Mouse (Mus musculus) left cerebral cortex, adult 11 months (tissue): ENCODE results near the gene Faap24.
A peak's percentile ranks its signal among the peaks of the same experiment; 100 is the strongest.

Experiments used
- DNase-seq: peaks from one replicate; pipeline ENCODE4 v3.0.0; 2022; ENCODE audit warnings: low spot score

Gene Faap24

GRCm38 (mm10) chr7:35396542-35397168 is at the start of gene Faap24, which contains the start of gene Cep89:
Gene Faap24, minus strand, starts transcription at chr7:35396836.
Gene Cep89, plus strand, starts transcription at chr7:35397035.
- peak; percentile 97 for DNase-seq

DNA sequence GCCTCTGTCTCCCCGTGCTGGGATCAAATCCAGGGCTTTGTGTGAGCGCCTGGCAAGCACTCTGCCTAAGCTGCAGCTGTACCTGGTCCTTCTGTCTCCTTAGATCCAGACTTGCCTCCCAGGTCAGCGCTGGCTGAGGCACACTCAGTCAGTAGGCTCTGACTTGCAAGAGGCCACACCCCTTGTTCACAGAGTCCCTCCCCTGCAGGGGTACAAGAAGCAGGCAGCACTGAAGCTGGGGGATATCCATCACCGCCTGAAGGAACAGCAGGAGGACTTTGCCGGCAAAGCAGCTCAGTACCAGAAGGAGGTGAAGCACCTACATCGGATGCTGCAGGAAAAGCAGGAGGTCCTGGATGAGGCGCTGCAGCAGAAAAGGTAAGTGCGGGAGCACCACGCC is 38.6 kb upstream of the Faap24 start:
- DNase-seq, result no peak

DNA sequence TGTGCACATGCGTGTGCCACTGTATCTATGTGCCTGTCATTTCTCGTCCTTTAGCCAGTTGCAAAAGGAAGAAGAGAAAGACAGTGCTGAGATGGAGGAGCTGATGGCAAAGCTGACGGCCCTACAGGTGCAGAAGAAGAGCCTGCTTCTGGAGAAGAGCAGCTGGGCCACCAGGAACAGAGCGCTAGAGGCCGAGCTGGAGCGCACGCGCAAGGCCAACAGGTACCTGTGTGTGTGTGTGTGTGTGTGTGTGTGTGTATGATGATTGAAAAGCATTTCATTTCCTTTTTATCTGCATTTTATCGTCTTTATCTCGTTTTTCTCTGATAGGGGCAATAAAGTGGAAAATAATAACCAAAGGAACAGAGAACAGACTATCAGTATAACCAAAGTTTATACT is 31.5 kb upstream of the Faap24 start:
- DNase-seq, result no peak

DNA sequence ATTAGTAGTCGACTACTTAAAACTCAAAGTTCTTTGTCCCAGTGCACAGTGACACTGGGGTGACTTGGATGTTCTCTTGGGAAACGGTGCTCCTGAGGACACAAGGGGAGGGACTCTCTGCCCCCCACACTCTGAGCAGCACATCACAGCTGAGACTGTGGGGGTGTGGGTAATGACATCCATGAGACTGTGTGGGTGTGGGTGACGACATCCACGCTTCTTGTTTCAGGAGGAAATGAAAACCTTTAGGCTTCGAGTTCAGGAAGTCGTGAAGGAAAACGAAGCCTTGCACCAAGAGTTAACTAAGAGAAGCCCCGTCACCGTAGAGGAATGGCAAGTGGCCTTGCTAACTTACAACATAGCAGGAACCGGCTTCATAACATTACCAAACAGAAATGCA is 26.4 kb upstream of the Faap24 start:
- DNase-seq, result no peak

DNA sequence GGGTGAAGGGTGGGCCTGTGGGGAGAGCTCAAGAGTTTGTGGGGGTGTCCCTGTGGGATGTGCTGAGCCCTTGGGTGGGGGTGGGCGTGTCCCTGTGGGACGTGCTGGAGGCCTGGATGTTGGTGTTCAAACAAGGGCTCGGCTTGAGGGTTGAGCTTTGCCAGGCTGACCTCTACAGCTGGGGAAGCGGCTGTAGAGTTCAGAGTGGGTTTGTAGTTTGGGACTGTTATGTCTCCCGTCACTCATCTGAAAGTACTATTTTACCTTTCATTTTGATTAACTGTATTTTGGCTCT is 20.0 kb upstream of the Faap24 start:
- DNase-seq, result no peak

GRCm38 (mm10) chr7:35415801-35416653 is 19.4 kb upstream of the Faap24 start:
- no peak for DNase-seq

- DNase-seq, result no peak
These were observed 18.6 kb upstream of the Faap24 start for GRCm38 (mm10) chr7:35415226-35415625.

GRCm38 (mm10) chr7:35401169-35401568 is 4.5 kb upstream of the Faap24 start:
- no peak for DNase-seq

DNA sequence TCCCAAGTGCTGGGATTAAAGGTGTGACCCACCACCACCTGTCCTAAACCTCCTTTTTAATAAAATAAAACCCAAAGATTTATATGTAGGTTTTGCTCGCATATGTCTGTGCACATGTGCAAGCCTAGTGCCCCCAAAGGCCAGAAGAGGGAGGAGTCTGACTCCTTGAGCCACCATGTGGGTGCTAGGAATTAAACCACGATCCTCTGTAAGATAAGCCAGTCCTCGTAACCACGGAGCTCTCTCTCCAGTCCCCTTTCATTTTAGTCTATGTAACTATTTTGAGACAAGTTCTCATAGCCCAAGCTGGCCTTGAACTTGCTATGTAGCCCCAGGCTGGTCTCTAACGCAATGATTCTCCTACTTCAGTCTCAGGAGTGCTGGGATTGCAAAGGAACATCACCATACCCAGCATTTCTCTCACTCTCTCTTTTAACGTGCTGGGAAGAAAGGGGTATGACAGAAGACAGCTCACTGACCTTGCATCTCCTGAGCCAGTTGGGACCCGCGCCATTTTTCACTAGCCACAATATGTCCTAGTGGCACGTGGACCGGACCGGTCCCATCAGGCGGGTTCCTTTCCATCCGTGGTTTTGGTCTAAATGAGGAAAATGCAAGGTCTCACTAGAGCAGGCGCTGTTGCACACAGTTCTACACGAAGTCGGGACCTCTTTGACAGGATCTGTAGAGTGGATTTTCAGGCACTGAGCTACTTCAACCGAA is 741 bp downstream of the Faap24 start:
- DNase-seq, result no peak

DNA sequence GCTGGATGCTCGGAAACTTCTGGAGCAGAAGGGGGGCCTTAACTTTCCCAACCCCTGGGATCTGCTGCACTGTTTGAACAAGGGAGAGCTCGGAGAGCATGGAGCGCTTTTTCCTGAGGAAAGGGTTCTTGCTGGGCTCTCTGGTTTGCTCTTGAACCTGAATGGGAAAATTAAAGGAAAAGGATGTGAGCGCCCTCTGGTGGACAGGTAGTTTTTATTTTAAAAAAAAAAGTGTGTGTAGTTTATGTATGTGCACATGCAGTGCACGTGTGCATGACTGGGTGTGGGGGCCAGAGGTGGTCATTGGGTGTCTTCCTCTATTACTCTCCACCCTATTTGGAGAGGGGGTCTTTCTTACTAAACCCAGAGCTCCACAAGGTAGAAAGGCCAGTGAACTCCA is 3.7 kb downstream of the Faap24 start:
- DNase-seq, result no peak

- DNase-seq, result no peak
These were observed 7.9 kb downstream of the Faap24 start for GRCm38 (mm10) chr7:35388694-35389093.

DNA sequence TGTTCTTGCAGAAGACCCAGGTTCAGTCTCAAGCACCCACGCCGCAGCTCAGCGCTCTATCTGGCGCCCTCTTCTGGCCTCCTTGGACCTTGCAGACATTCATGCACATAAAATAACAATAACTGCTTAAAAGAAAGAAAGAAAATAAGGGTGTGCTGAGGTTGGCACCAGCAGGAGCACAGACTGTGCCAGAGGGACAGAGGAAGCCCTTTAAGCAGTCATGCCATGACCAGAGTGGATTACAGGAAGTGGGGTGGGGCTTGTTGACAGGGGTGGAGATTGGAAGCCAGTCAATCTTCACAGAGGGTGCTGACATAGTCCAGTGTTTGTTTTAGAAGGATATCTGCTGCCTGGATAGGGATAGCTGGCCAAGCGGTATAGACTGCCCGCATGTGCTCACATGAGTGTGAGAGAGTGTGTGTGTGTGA is 10.1 kb downstream of the Faap24 start:
- no peak for DNase-seq

- DNase-seq, result no peak
These were observed 13.8 kb downstream of the Faap24 start for GRCm38 (mm10) chr7:35382706-35383353.

- no peak for DNase-seq
These were observed 14.8 kb downstream of the Faap24 start for GRCm38 (mm10) chr7:35381861-35382260.

DNA sequence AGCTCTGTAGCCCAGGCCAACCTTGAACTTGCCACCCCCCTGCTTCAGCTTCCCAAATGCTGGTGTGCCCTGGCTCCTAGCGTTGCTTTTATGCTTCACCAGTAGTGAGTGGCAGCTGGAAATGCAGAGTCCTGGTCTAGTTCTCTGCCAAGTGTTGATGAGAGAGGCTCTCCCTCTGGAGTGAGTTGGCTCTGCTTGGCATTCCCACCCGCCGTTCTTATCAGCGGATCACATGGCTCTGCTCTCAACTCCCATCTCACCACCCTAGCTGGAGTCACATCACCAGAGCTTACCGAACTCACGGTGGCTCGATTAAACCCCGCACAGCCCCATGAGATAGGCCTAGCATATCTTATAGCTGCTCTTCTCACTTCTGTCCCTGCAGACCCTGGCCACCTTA is 16.3 kb downstream of the Faap24 start:
- no peak for DNase-seq

DNA sequence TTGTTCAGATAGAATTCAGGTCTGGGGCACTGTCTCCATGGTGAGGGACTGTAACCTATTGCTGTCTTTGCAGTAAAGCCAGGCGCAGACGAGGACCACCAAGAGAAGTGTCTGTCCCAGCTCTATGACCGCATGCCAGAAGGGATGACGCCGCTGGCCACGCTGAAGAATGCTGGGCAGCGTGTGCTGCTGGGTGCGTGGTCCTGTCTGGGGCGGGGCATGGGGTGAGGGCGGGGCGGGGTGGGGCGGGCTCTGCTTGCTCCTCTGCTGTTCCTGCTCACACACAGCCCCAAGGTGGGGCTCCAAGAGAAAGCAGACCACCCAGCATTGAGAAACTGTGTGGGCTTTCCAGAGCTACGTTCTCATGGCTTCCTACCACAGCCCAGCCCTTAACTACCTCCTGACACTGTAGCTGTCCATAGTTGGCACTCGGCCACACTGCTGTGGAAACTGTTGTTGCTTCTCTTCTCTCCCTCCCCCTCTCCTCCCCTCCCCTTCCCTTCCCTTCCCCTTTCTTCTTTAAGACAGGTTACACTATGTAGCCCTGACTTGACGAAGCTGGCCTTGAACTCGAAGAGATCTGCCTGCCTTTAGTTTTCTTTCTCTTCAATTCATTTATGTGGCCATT is 17.0 kb downstream of the Faap24 start:
- no peak for DNase-seq

GRCm38 (mm10) chr7:35376623-35377022 is 20.0 kb downstream of the Faap24 start:
- DNase-seq, result no peak

- DNase-seq, result no peak
These were observed 22.4 kb downstream of the Faap24 start for GRCm38 (mm10) chr7:35374265-35374664.

DNA sequence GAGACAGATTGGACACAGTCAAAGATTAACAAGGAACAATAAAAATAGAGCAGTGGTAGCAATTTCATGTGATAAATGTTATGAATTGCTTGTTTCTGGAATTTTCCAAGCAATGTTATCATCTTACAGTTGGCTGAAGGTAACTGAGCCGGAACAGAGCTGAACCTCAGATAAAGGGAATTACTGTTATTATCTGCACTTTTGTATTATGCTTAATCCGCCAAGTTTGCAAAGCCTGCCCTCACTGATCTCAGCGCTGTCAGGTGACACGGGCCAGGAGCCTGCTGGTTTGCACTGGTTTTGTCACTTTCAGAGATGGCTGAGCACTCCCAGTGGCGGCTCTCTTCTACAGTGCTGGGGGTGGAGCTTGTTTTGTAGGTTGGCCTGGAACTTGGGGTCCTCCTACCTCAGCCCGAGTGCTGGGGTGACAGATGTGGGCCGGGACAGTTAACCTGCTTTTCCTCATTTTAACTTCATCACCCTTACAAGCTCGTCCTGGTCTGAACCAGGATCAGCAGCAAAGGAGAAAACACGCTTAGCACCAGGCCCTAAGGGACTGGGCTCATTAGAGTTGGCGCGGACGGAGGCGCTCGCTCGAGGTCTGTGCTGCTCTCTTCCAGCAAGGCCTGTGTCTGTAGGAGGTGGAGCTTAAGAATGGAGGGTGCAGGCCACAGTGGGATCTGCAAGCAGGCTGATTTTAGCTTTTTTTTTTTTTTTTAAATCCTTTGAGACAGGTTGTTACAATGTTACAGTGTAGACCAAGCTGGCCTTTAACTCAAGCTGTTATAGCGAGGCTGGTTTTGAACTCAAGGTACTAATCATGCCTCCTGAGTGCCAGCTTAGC is 23.3 kb downstream of the Faap24 start:
- no peak for DNase-seq

GRCm38 (mm10) chr7:35372483-35373017 is 24.1 kb downstream of the Faap24 start:
- DNase-seq, result no peak

DNA sequence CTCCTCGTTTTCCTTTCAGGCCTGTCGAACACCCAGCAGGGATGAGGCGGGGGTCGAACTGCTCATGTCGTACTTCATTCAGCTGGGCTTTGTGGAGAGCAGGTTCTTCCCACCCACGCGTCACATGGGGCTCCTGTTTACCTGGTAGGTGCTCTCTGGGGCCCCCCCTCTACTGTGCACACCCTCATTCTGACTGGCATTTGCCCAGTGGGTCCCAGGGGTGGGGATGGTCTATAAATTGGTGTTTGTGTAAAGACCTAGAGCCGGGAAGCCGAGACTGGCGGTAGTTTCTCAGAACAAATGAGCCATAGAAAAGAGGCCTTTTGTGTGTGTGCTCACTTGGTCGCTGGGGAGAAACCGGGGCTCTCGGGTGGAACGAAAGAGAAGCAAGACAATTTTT is 25.5 kb downstream of the Faap24 start:
- no peak for DNase-seq
